Comparison of ENCODE assay signal across 27 mouse cellular contexts in the genomic region with DNA sequence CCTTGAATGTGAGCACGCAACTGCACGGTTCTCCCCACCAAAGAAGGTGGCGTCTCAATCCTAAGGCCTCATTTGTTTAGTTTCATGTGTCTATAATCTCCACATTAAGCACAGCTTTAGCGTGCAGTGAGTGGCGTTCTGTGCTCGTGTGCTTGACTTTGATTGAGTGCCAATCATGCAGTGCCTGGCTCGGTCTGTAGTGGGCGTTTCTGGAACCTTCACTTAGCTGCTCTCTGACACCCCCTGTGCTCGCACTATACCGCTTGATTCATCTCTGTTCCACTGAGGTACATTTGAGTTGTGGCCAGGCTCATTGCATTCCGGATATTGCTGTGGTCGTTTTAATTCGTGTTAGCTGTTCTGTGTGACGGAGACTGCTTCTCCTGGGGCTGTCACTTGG. TPM values are rescaled to one million over a fixed set of nuclear protein-coding genes. Genes with fewer than 3 reads are reported as not detected.
A peak's percentile ranks its signal among the peaks of the same experiment; 100 is the strongest.
DNase-seq lines count a peak whose midpoint lies in the region; ATAC-seq and TF ChIP-seq lines count a peak whose summit lies in the region.
"Had no signal": no experiment of that assay in that cellular context is flagged by ENCODE, and none has a peak within 500 bp of the region (broad histone marks: within the 10 kb centered on the region; RNA-seq: fewer than 3 reads in every experiment).

No protein-coding gene starts in this region.

- no peak overlapping the region for H3K4me3 ChIP-seq in gastrocnemius, adult 2 months
- H3K4me3 ChIP-seq in liver, embryonic 14.5 days (ENCODE audit: insufficient read depth in 1 of 2, low read depth in 2 of 2, low read length in 2 of 2): no peak overlapping the region
- no peak overlapping the region for H3K4me3 ChIP-seq in liver, postnatal 0 days (ENCODE audit: low read depth, low read length)
- H3K4me3 ChIP-seq in E14TG2a.4 (replicated peaks; ENCODE audit: low read length): no peak overlapping the region
- H3K4me3 ChIP-seq: embryonic facial prominence, embryonic 15.5 days; heart, embryonic 13.5 days; limb, embryonic 10.5 days; midbrain, embryonic 10.5 days; neural tube, embryonic 15.5 days; stomach, embryonic 15.5 days had no signal

- DNase-seq in gastrocnemius, adult 2 months: no peak
- no peak for DNase-seq in gastrocnemius, adult 18-20 months (ENCODE audit: low spot score)
- DNase-seq in liver, embryonic 14.5 days (ENCODE audit: low read depth in 3 of 3, low spot score in 3 of 3): no peak
- no peak for DNase-seq in liver, postnatal 0 days
- peak; percentile 41 for DNase-seq in ZHBTc4 (ENCODE audit: low read depth, low spot score)
- no peak for DNase-seq in adrenal gland, adult 8-10 months
- DNase-seq in kidney, adult 11 months: no peak
- DNase-seq: cerebellum, adult 18-20 months; embryo, embryonic 11 days; gastrocnemius, postnatal 25 days; heart, adult 18-20 months; heart, postnatal 14 days; kidney, adult 9 months; kidney, postnatal 14 days; layer of hippocampus, adult 9-11 months; liver; right cerebral cortex, adult 18-20 months; thymus, postnatal 36 days had no signal

- TF ChIP-seq CTCF in gastrocnemius, adult 2 months (IDR thresholded peaks at IDR 0.05): peak; percentile 5; the same call in 1 of the 2 replicates
- peak; percentile 32; the same call in 1 of the 2 replicates for TF ChIP-seq CTCF in liver, embryonic 14.5 days (IDR thresholded peaks at IDR 0.05; ENCODE audit: low read depth)
- no peak for TF ChIP-seq CTCF in liver, postnatal 0 days (IDR thresholded peaks at IDR 0.05; ENCODE audit: low read depth)
- peak; percentile 29 for TF ChIP-seq CTCF in E14TG2a.4 (conservative IDR thresholded peaks at IDR 0.05; ENCODE audit: low read length)

- H3K9me3 ChIP-seq in liver, embryonic 14.5 days (ENCODE audit: control insufficient read depth, low read length): no peaks in the 10 kb centered on the region
- H3K9me3 ChIP-seq in liver, postnatal 0 days (ENCODE audit: low read length): no peaks in the 10 kb centered on the region
- no peaks in the 10 kb centered on the region for H3K9me3 ChIP-seq in E14TG2a.4 (ENCODE audit: low read length)
- H3K9me3 ChIP-seq: embryonic facial prominence, embryonic 15.5 days; heart, embryonic 13.5 days; limb, embryonic 10.5 days; midbrain, embryonic 10.5 days; neural tube, embryonic 15.5 days; stomach, embryonic 15.5 days had no signal

- peaks cover 94% of the 10 kb centered on the region for H3K36me3 ChIP-seq in liver, embryonic 14.5 days (replicated peaks; ENCODE audit: control insufficient read depth, insufficient read depth, low read depth)
- H3K36me3 ChIP-seq in liver, postnatal 0 days (replicated peaks; ENCODE audit: insufficient read depth, low read length): peaks cover 91% of the 10 kb centered on the region
- peaks cover 99% of the 10 kb centered on the region for H3K36me3 ChIP-seq in E14TG2a.4 (ENCODE audit: insufficient read depth, low read length)

- intact Hi-C loops in gastrocnemius, adult 2 months (cut with DNase I): loop anchor here (5.0 kb wide), 1 partner anchor 39 kb away; no protein-coding TSS in a partner anchor

- H3K9ac ChIP-seq in liver, embryonic 14.5 days (replicated peaks): no peak overlapping the region
- no peak overlapping the region for H3K9ac ChIP-seq in liver, postnatal 0 days (replicated peaks)
- H3K9ac ChIP-seq: embryonic facial prominence, embryonic 15.5 days; heart, embryonic 13.5 days; neural tube, embryonic 15.5 days; stomach, embryonic 15.5 days had no signal

- no peaks in the 10 kb centered on the region; a peak in 1 of 4 replicates for H3K4me1 ChIP-seq in liver, embryonic 14.5 days (replicated peaks; ENCODE audit: control insufficient read depth in 2 of 2, insufficient read depth in 2 of 2, low read length in 1 of 2)
- H3K4me1 ChIP-seq in liver, postnatal 0 days (ENCODE audit: insufficient read depth): no peaks in the 10 kb centered on the region
- H3K4me1 ChIP-seq in E14TG2a.4 (replicated peaks; ENCODE audit: low read depth, low read length): no peaks in the 10 kb centered on the region
- H3K4me1 ChIP-seq: embryonic facial prominence, embryonic 15.5 days; heart, embryonic 13.5 days; limb, embryonic 10.5 days; midbrain, embryonic 10.5 days; neural tube, embryonic 15.5 days; stomach, embryonic 15.5 days had no signal

- H3K27ac ChIP-seq in gastrocnemius, adult 2 months: no peak overlapping the region
- H3K27ac ChIP-seq in liver, embryonic 14.5 days: no peak overlapping the region
- H3K27ac ChIP-seq in liver, postnatal 0 days (ENCODE audit: low read depth): no peak overlapping the region
- H3K27ac ChIP-seq: embryonic facial prominence, embryonic 15.5 days; heart, embryonic 13.5 days; limb, embryonic 10.5 days; macrophage; midbrain, embryonic 10.5 days; neural tube, embryonic 15.5 days; stomach, embryonic 15.5 days had no signal

- H3K27me3 ChIP-seq in liver, embryonic 14.5 days (ENCODE audit: control insufficient read depth, insufficient read depth, low read length): no peaks in the 10 kb centered on the region
- no peaks in the 10 kb centered on the region for H3K27me3 ChIP-seq in liver, postnatal 0 days (ENCODE audit: insufficient read depth, low read length)
- no peaks in the 10 kb centered on the region for H3K27me3 ChIP-seq in E14TG2a.4 (ENCODE audit: insufficient read depth, low read length)
- H3K27me3 ChIP-seq: embryonic facial prominence, embryonic 15.5 days; heart, embryonic 13.5 days; neural tube, embryonic 15.5 days; stomach, embryonic 15.5 days had no signal

- 82% methylated on average over 14 of the region's 14 CpGs for WGBS in liver, embryonic 14.5 days (ENCODE audit: insufficient replicate concordance)
- 79% methylated on average over 14 of the region's 14 CpGs for WGBS in liver, postnatal 0 days (ENCODE audit: insufficient replicate concordance)

- ATAC-seq in liver, embryonic 14.5 days (ENCODE audit: insufficient read depth): no peak
- ATAC-seq in liver, postnatal 0 days: no peak
- ATAC-seq: forebrain, embryonic 14.5 days had no signal

- H3K4me2 ChIP-seq in liver, embryonic 14.5 days (ENCODE audit: low read depth): no peak overlapping the region
- H3K4me2 ChIP-seq in liver, postnatal 0 days (ENCODE audit: low read depth, low read length): no peak overlapping the region
- H3K4me2 ChIP-seq: embryonic facial prominence, embryonic 15.5 days; heart, embryonic 13.5 days; neural tube, embryonic 15.5 days; stomach, embryonic 15.5 days had no signal

- no peak for TF ChIP-seq EP300 in liver, embryonic 14.5 days (IDR thresholded peaks at IDR 0.05; ENCODE audit: low read depth)
- TF ChIP-seq EP300 in liver, postnatal 0 days (IDR thresholded peaks at IDR 0.05; ENCODE audit: low read depth): no peak

RNA-seq across cellular contexts. Expression of gene Ubr4, which starts 50.8 kb away (rescaled TPM):
- 100 to 1,000 TPM in 1 of 2 experiments, 10 to 100 TPM in 1; 94.7 to 125 TPM for total RNA-seq in gastrocnemius, adult 2 months (2021)
- 100 to 1,000 TPM; 109 to 115 TPM for total RNA-seq in gastrocnemius, adult 18-20 months (2021)
- polyA plus RNA-seq in liver, embryonic 14.5 days (2012; rRNA removed): 55.5 and 58.9 TPM in 2 replicates
- 34.0 and 38.9 TPM in 2 replicates for polyA plus RNA-seq in liver, embryonic 14.5 days (2014; fragmentation: Nextera tagmentation; extraction: Ambion mirVana)
- 24.6 and 24.7 TPM in 2 replicates for polyA plus RNA-seq in liver, postnatal 0 days (2015; fragmentation: Nextera tagmentation; extraction: Ambion mirVana)
- 100 to 1,000 TPM; 130 to 207 (median 167) TPM for total RNA-seq in adrenal gland, adult 8-10 months (2022)

RNA-seq across cellular contexts. Expression of gene Emc1, which starts 50.8 kb away (rescaled TPM):
- total RNA-seq in gastrocnemius, adult 2 months (2021): 10 to 100 TPM; 29.1 to 32.6 TPM
- 10 to 100 TPM; 28.7 to 32.7 TPM for total RNA-seq in gastrocnemius, adult 18-20 months (2021)
- 9.4 and 10.6 TPM in 2 replicates for polyA plus RNA-seq in liver, embryonic 14.5 days (2012; rRNA removed)
- polyA plus RNA-seq in liver, embryonic 14.5 days (2014; fragmentation: Nextera tagmentation; extraction: Ambion mirVana): 5.3 and 6.5 TPM in 2 replicates
- polyA plus RNA-seq in liver, postnatal 0 days (2015; fragmentation: Nextera tagmentation; extraction: Ambion mirVana): 6.8 and 8.2 TPM in 2 replicates
- 100 to 1,000 TPM in 1 of 4 experiments, 10 to 100 TPM in 3; 68.1 to 102 (median 84.3) TPM for total RNA-seq in adrenal gland, adult 8-10 months (2022)

RNA-seq across cellular contexts. Expression of gene Mrto4, which starts 50.8 kb away (rescaled TPM):
- 10 to 100 TPM; 34.9 to 35.7 TPM for total RNA-seq in gastrocnemius, adult 2 months (2021)
- 10 to 100 TPM; 30.5 to 31.4 TPM for total RNA-seq in gastrocnemius, adult 18-20 months (2021)
- polyA plus RNA-seq in liver, embryonic 14.5 days (2012; rRNA removed): 37.3 and 57.9 TPM in 2 replicates
- polyA plus RNA-seq in liver, embryonic 14.5 days (2014; fragmentation: Nextera tagmentation; extraction: Ambion mirVana): 86.7 and 89.3 TPM in 2 replicates
- polyA plus RNA-seq in liver, postnatal 0 days (2015; fragmentation: Nextera tagmentation; extraction: Ambion mirVana): 46.2 and 46.7 TPM in 2 replicates
- total RNA-seq in adrenal gland, adult 8-10 months (2022): 10 to 100 TPM; 61.8 to 65.3 (median 63.0) TPM
